Mouse (Mus musculus) liver, embryonic 15.5 days (tissue): Measurements from ENCODE around the gene Ssr4. TPM values are rescaled to one million over a fixed set of nuclear protein-coding genes. Genes with fewer than 3 reads are reported as not detected.
"Not testable (repeated sequence)": the region's sequence is repeated elsewhere in the genome, so short reads cannot be mapped to it uniquely, and the experiment has no call there.

Experiments used
- ATAC-seq: fragments of 200-750 bp; cut with Nextera tagmentation; 2 replicates; pipeline ENCODE4 v1.8.0; 2017; ENCODE audit warnings: moderate number of reproducible peaks, mild to moderate bottlenecking, moderate library complexity; ENCODE audit not compliant: insufficient read depth
- H3K27ac ChIP-seq: fragments of 300-500 bp; sonication (generic); replicated peaks from 2 replicates; pipeline ENCODE4 v1.5.1; 2015; ENCODE audit warnings: mild to moderate bottlenecking, inconsistent platforms
- H3K27me3 ChIP-seq: fragments of 300-500 bp; sonication (generic); 2 replicates; pipeline ENCODE4 v1.6.1; 2015; ENCODE audit warnings: mild to moderate bottlenecking, inconsistent platforms
- H3K36me3 ChIP-seq: fragments of 300-500 bp; sonication (generic); replicated peaks from 2 replicates; pipeline ENCODE4 v1.6.1; 2015; ENCODE audit warnings: moderate library complexity, mild to moderate bottlenecking, inconsistent platforms
- H3K4me1 ChIP-seq: fragments of 300-500 bp; sonication (generic); replicated peaks from 2 replicates; pipeline ENCODE4 v1.6.1; 2015; ENCODE audit warnings: inconsistent platforms
- H3K4me2 ChIP-seq: fragments of 300-500 bp; sonication (generic); 2 replicates; pipeline ENCODE4 v1.6.1; 2015; ENCODE audit warnings: moderate library complexity, mild to moderate bottlenecking, inconsistent platforms
- H3K4me3 ChIP-seq: fragments of 300-500 bp; sonication (generic); replicated peaks from 2 replicates; pipeline ENCODE4 v1.5.1; 2015; ENCODE audit warnings: mild to moderate bottlenecking, inconsistent platforms
- H3K9ac ChIP-seq: fragments of 300-500 bp; sonication (generic); 2 replicates; pipeline ENCODE4 v1.6.1; 2015; ENCODE audit warnings: moderate library complexity, mild to moderate bottlenecking, inconsistent platforms
- H3K9me3 ChIP-seq: fragments of 300-500 bp; sonication (generic); replicated peaks from 2 replicates; pipeline ENCODE4 v1.6.1; 2016; ENCODE audit warnings: inconsistent platforms
- WGBS: fragments of 180-500 bp; shearing (Covaris S2); methylation state at CpG from one replicate; pipeline ENCODE4 v1.1.7; 2015; ENCODE audit warnings: mixed read lengths; ENCODE audit not compliant: insufficient replicate concordance; 5-methylcytosine and 5-hydroxymethylcytosine counted together
- polyA plus RNA-seq: library from polyadenylated mRNA; unstranded; fragments of >200 nt; fragmentation: Nextera tagmentation; extraction: Ambion mirVana; gene quantifications from 2 replicates; pipeline ENCODE4 v1.2.1, GENCODE M21; 2015

Ssr4 gene
- polyA plus RNA-seq: 162 and 163 TPM in 2 replicates

DNA sequence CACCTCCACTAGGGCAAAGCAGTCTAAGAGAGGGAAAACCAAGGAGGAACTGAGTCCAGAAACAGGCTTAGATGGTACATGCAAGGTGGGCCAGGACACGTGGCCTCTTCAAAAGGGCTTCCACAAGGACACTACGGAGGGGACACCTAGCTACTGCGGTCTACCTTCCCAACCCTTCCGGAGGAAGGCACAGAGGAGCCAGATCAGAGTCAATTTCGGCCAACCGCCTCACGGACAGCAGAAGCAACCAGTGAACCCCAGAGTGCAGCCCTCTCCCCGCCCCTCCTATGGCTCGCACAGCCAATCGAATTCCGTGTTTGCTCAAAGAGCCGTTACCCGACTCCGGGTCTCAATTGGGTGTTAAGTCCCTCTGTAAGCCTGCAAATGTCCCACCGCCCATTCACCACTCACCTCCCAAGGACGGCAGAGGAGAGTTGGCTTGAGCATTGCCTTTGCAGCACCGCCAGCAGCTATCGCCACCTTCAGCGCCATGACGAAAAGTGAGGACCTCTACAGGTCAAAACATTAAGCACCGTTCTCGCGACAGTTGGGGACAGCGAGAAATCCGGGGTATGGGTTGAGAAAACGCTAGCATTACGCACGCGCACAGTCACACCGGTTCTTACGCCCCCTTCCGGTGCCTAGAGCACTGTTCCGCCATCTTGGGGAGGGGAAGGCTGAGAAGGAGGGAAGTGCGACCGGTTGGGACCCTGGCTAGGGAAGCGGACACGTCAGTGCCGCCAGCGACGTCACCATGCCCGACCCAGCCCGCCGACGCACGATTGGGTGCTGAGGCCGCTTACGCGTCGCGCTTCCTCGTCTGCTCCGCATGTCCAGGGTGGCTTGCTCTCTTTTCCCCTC lies at the start of gene Ssr4, which contains the start of gene Idh3g:
TSS of gene Ssr4 (plus strand) at position 665 of the 861 bp plus-strand sequence.
TSS of gene Idh3g (minus strand) at position 534 of the 861 bp plus-strand sequence.
- Histone ChIP-seq H3K27me3 (no peaks in the 10 kb centered on the region), H3K9ac (peak within 1 kb of the TSS; percentile 74), H3K9me3 (no peaks in the 10 kb centered on the region), H3K36me3 (peaks cover 33% of the 10 kb centered on the region), H3K4me2 (peak within 1 kb of the TSS; percentile 76), H3K27ac (peak within 1 kb of the TSS; percentile 94), H3K4me3 (peak within 1 kb of the TSS; percentile 72), H3K4me1 (peaks cover 31% of the 10 kb centered on the region)
- ATAC-seq: peak; percentile 92
- WGBS: 14% methylated on average over 52 of the region's 52 CpGs

DNA sequence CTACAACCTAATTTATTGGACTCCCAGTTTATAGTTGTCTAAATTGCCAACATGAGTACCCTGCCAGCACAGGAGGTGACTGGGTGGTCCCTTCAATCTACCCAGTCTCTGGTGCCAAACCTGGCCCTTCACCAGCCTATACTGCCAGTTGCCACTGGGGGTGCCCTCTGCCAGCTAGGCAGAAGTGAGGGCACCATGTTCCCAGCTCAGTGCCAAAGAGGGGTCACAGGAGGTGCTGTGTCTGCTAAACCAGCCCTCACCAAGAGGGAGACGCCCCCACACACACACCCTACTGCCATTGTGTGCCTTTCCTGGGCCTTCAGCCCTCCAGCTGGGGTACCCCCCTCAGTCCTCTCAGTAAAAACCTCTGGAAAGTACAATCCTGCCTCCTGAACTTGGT lies 48.7 kb upstream of the Ssr4 start:
- Histone ChIP-seq H3K4me1 (no peaks in the 10 kb centered on the region), H3K4me3 (no peak overlapping the region), H3K36me3 (no peaks in the 10 kb centered on the region), H3K9ac (no peak overlapping the region), H3K27ac (no peak overlapping the region), H3K4me2 (no peak overlapping the region), H3K27me3 (no peaks in the 10 kb centered on the region), H3K9me3 (no peaks in the 10 kb centered on the region)
- 55% methylated on average over 1 of the region's 1 CpGs for WGBS
- no peak for ATAC-seq

DNA sequence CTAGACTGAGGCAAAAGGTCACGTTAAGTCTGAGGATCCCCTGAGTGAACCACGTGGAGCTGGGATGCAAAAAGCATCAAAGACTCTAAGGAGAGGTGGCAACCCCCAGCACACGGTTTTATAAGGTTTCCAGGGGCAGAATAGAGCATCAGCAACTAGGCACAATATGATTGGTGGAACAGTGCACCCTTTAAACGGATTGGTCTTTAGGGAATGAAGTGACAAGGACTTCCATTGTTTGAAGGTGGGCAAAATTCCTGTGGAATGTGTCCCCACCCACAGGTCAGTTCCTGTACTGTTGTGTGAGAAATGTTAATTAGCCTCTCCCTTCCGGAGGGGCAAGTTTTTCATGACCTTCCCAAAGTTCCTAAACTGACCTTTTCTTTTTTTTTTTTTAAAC lies 47.7 kb upstream of the Ssr4 start:
- no peaks in the 10 kb centered on the region for H3K9me3 ChIP-seq
- H3K27ac ChIP-seq: no peak overlapping the region
- no peak overlapping the region for H3K9ac ChIP-seq
- no peaks in the 10 kb centered on the region for H3K27me3 ChIP-seq
- H3K36me3 ChIP-seq: no peaks in the 10 kb centered on the region
- no peak overlapping the region for H3K4me2 ChIP-seq
- 52% methylated on average over 5 of the region's 5 CpGs for WGBS
- no peaks in the 10 kb centered on the region for H3K4me1 ChIP-seq
- no peak overlapping the region for H3K4me3 ChIP-seq
- no peak for ATAC-seq

DNA sequence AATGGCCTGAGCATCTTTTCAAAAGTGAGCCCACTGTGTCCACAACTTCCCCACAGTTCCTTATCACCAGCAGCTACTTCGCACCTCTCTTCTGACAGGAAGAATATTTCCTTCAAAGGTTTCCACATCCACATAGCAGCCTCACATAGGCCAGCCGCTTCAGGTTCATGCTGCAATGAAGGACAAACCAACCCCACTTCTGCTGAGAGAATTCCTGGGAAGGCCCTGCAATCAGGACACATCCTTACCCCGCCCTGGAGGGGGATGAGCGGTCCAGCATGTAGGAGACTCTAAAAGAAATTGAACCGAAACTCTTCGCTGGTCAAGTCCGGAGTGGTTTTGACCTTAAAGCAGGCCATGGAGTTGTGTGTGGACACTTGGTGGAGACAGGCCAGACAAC lies 47.0 kb upstream of the Ssr4 start:
- not testable (repeated sequence) for H3K27me3 ChIP-seq, H3K36me3 ChIP-seq, H3K27ac ChIP-seq, H3K4me2 ChIP-seq, H3K9ac ChIP-seq, ATAC-seq, H3K4me1 ChIP-seq, H3K4me3 ChIP-seq, H3K9me3 ChIP-seq
- WGBS: 72% methylated on average over 7 of the region's 7 CpGs

DNA sequence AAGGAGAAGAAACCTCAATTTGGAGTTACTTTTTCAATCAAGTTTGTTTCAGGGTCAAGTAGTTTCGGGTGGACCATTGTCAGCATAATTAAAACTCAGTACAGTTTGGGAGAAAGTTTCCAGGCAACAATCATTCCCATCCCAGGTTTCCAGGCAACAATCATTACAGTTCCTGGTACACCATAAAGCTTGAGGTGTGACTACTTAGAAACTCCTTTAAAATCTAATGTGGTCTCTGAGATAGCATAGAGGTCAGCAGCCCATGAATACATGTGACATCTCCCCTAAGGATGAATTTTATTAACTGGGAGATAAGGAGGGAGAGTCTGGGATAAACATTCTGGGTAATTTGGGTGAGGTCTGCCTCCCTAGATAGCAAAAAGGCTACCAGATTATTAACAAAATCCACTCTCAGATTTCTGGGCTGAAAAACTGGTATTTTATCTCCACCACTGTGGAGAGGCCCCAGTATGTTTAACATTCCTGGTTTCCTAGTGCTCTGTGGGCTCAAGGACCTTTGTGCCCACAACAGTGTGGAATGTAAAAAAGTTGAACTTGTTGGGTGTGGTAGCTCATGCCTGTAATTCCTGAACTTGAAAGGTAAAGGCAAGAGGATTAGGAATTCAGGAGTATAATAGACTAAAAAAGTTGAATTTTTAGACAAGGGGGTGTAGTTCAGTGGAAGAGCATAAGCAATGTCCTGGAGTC lies 41.9 kb upstream of the Ssr4 start:
- Histone ChIP-seq H3K9me3 (no peaks in the 10 kb centered on the region), H3K4me2 (no peak overlapping the region), H3K27me3 (no peaks in the 10 kb centered on the region), H3K4me1 (no peaks in the 10 kb centered on the region), H3K36me3 (no peaks in the 10 kb centered on the region), H3K9ac (no peak overlapping the region), H3K27ac (no peak overlapping the region), H3K4me3 (no peak overlapping the region)
- ATAC-seq: no peak
- WGBS: 74% methylated on average over 1 of the region's 1 CpGs

DNA sequence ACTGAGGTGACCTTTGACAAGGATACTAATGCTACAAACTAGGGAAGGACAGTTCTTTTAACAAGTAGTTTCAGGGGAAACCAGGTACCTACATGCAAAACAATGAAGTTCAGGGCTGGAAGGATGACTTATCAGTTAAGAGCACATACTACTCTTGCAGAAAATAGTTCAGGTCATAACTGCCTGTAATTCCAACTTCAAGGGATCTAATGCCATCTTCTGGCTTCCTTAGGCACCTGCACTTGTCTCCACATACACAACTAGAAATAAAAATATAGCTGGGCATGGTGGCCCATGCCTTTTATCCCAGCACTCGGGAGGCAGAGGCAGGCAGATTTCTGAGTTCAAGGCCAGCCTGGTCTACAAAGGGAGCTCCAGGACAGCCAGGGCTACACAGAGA lies 37.9 kb upstream of the Ssr4 start:
- Histone ChIP-seq H3K9ac (no peak overlapping the region), H3K9me3 (no peaks in the 10 kb centered on the region), H3K27me3 (no peaks in the 10 kb centered on the region), H3K27ac (no peak overlapping the region), H3K4me2 (no peak overlapping the region), H3K36me3 (no peaks in the 10 kb centered on the region), H3K4me1 (no peaks in the 10 kb centered on the region), H3K4me3 (no peak overlapping the region)
- 76% methylated on average over 1 of the region's 1 CpGs for WGBS
- no peak for ATAC-seq

DNA sequence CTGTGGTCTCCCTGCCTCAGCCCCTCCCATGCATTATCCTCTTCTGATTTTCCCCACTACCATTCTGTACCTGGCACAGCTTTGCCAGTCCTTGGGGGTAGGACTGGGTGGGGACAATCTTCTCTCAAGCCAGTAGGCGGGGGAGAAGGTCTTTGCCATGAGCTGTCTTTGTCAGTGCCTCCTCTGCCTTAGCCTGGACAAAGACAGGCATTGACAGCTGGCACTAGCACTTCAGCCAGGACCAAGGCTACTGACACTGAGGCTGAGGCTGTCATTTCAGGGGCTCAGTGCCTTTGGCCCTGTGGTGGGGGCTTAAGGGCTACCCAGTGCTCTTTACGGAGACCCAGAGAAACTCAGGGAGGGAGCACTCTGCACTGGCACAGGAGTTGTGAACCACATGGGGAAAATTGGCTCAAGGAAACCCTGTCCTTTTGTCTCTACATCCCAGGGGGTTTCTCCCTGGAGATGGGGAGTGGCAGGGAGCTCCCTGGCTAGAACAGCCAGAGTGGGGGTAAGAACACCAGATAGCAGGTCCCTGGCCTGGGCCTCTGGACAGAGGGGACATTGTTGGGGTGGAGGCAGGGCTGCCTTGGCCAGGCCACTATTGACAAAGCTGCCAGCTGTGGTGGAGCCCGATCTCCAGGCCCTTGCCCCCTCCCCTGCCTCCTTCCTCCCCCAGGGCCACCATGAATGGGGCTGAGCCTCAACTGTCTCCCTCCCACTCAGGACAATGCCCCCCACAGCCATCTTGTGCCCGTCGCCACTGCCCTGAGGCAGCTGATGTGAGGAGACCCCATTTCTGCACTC lies 30.3 kb upstream of the Ssr4 start, which contains the start of gene Plxnb3:
TSS of gene Plxnb3 (plus strand) at position 757 of the 807 bp plus-strand sequence.
- no peaks in the 10 kb centered on the region for H3K4me1 ChIP-seq
- no peaks in the 10 kb centered on the region for H3K9me3 ChIP-seq
- H3K36me3 ChIP-seq: no peaks in the 10 kb centered on the region
- no peaks in the 10 kb centered on the region for H3K27me3 ChIP-seq
- WGBS: 55% methylated on average over 5 of the region's 5 CpGs
- no peak within 1 kb of the TSS for H3K4me3 ChIP-seq
- no peak within 1 kb of the TSS for H3K27ac ChIP-seq
- H3K4me2 ChIP-seq: no peak within 1 kb of the TSS
- H3K9ac ChIP-seq: no peak within 1 kb of the TSS
- no peak for ATAC-seq

DNA sequence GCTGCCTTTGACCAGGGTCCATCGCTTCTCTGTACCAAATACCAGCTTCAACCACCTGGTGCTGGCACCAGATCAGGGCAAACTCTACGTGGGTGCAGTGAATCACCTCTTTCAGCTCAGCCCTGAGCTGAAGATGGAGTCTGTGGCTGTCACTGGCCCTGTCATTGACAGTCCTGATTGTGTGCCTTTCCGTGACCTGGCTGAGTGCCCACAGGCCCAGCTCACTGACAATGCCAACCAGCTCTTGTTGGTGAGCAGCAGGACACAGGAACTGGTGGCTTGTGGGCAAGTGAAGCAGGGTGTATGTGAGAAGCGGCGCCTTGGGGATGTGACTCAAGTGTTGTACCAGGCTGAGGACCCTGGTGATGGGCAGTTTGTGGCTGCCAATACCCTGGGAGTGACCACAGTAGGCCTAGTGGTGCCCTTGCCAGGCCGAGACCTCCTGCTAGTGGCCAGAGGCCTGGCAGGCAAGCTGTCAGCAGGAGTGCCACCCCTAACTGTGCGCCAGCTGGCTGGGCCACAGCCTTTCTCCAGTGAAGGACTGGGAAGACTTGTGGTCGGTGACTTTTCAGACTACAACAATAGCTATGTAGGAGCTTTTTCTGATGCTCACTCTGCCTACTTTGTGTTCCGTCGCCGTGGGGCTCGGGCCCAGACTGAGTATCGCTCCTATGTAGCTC lies 28.1 kb upstream of the Ssr4 start:
- H3K4me3 ChIP-seq: no peak overlapping the region
- 65% methylated on average over 13 of the region's 13 CpGs for WGBS
- no peaks in the 10 kb centered on the region for H3K27me3 ChIP-seq
- no peaks in the 10 kb centered on the region for H3K36me3 ChIP-seq
- ATAC-seq: no peak
- H3K27ac ChIP-seq: no peak overlapping the region
- no peak overlapping the region for H3K9ac ChIP-seq
- H3K4me1 ChIP-seq: no peaks in the 10 kb centered on the region
- H3K4me2 ChIP-seq: no peak overlapping the region
- no peaks in the 10 kb centered on the region for H3K9me3 ChIP-seq

DNA sequence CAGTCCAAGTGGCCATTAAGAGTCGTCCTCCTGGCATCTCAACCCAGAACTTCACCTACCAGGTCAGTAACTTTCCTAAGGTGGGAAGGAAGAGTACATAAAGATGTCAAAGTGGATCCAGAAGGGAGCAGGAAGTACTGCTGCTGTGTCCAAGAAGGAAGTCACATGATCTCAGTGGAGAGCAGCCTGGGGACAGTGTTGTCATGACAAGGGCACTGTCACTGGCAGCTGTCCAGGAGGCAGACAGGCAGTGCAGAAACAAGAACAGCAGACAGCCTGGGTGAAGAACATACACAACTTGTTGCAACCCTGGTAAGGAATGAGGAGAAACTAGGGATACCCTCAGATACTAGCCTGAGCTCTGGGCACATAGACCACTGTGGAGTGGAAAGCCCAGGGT lies 21.5 kb upstream of the Ssr4 start:
- H3K27ac ChIP-seq: no peak overlapping the region
- 46% methylated on average over 1 of the region's 1 CpGs for WGBS
- H3K4me2 ChIP-seq: no peak overlapping the region
- no peaks in the 10 kb centered on the region for H3K27me3 ChIP-seq
- H3K36me3 ChIP-seq: no peaks in the 10 kb centered on the region
- H3K4me1 ChIP-seq: no peaks in the 10 kb centered on the region
- no peaks in the 10 kb centered on the region for H3K9me3 ChIP-seq
- ATAC-seq: no peak
- H3K9ac ChIP-seq: no peak overlapping the region
- no peak overlapping the region for H3K4me3 ChIP-seq

DNA sequence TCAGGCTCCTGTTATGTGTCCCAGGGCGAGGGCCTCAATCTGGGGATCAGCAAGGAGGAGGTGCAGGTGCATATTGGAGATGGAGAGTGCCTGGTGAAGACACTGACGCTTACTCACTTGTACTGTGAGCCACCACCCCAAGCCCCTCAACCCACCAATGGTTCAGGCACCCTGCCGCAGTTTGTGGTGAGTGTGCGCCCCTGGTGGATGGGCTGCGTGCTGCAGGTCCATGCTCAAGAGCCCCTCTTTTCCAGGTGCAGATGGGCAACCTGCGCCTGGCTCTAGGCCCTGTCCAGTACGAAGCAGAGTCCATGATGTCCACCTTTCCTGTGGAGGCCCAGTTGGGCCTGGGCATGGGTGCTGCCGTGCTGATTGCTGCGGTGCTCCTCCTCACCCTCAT lies 19.6 kb upstream of the Ssr4 start:
- 0 out of 2 replicates have a peak, but pooled peaks cover 3% of the 10 kb centered on the region for H3K27me3 ChIP-seq
- H3K36me3 ChIP-seq: no peaks in the 10 kb centered on the region
- no peak overlapping the region for H3K9ac ChIP-seq
- WGBS: 50% methylated on average over 9 of the region's 9 CpGs
- H3K9me3 ChIP-seq: no peaks in the 10 kb centered on the region
- no peak overlapping the region for H3K4me2 ChIP-seq
- H3K4me1 ChIP-seq: no peaks in the 10 kb centered on the region
- H3K27ac ChIP-seq: no peak overlapping the region
- no peak overlapping the region for H3K4me3 ChIP-seq
- no peak for ATAC-seq
